Mouse (Mus musculus) thymus, adult 2 months (tissue): Measurements from ENCODE around the gene C9.

ENCODE experiments used
- CTCF ChIP-seq: fragments of 200-500 bp; IDR thresholded peaks from 2 replicates; pipeline ENCODE4 v1.5.1; 2012; ENCODE audit warnings: mild to moderate bottlenecking, control low read depth, low read length, moderate library complexity, borderline replicate concordance; ENCODE audit not compliant: control insufficient read depth, poor library complexity, insufficient read depth; ENCODE audit errors: extremely low read depth
- POLR2A ChIP-seq: fragments of 200-500 bp; IDR thresholded peaks from 2 replicates; pipeline ENCODE4 v1.6.1; 2012; ENCODE audit warnings: mild to moderate bottlenecking, low read length, control low read depth, moderate library complexity; ENCODE audit not compliant: control insufficient read depth, poor library complexity, insufficient read depth; ENCODE audit errors: extremely low read depth

- TF ChIP-seq CTCF (no peak), POLR2A (no peak)
Measured at GRCm38 (mm10) chr15:6463361-6463923, 18.3 kb downstream of the C9 start.
